Mouse (Mus musculus): ENCODE measurements at regions not wholly inside any gene's neighbourhood (a gene's known extent, or its start where the extent isn't known, plus 50 kb on each side); places are given as distances from the start of the nearest gene placed in this dataset.

- in situ Hi-C loops (cut with MboI, MseI): no loop called here
Measured at GRCm38 (mm10) chr10:91734691-91735090, 553.6 kb upstream of the Tmpo start.

- in situ Hi-C loops (cut with MboI, MseI): no loop called here
Measured at GRCm38 (mm10) chr10:91732007-91732589, 551.0 kb upstream of the Tmpo start.

DNA sequence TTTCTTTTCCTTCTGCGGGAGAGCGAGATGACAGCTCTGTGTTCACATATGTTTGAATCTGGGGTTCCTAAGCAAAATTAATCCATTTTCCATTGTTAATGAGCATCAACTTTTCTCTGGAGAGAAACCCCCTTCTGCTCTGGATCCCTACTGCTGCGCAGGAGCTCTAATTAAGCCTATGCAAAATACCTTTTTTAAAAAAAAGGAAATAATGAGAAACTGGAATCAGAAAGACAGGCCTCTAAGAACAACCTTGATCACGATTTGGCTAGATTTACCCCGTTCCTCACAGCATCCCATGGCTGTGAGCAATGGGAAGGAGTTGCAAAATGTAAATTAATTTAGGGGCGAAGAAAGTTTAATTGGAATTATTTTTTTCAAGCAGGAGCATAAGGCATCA lies 548.9 kb upstream of the Tmpo start:
- in situ Hi-C loops (cut with MboI, MseI): no loop called here

DNA sequence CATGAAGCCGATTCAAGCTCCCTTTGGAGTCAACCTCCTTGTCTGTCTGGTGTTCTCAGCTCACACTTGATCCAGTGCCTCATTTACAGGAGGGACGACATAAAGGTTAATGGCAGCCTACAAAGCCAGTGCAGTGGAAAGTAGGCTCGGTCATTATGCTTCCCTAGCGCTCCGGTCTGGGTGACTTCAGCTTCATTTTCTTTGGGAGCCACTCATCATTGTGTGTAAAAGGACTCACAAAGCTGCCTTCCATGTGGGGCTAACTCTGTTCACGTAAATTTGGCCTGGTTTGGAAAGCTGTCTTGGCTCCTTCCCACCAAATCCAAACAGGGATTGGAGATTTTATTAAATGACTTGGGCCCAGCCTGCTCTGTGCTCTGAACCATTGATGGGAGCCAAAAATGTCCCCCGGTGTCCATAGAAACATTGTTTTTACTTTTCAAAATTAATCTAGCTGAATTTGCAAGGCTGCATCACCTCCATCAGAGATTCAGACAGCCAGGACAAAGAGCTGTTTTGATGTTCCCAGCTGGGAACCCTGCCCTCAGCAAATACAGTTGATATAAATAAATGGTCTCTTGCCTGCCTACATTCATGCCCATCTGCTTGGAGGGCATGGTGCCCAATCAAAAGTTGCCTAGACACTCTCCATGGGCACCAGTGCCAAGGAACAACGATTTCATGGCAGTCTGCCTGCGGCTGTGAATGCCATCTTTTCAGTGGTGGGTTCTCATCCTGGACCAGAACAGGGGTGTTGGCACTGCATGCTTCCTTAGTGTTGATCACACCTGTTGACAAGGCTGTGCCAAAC lies 538.7 kb upstream of the Tmpo start:
- in situ Hi-C loops (cut with MboI, MseI): no loop called here

DNA sequence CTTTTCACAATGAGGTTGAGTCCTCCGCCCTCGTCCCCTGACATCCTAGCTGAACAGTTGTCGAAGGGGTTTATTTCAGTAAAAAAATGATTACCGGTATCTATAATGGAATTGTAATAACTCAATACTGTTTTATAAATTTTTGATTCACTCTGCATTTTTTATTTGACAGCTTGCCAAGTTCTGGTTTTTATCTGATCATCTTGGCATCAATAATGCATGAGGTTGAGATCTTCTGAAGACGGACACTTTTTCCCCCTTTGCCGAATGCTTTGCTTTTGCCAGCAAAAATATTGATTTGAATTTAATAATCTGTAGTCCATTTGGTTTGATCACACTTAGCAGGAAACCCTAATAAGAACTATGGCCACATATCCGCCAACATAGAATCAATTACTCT lies 535.5 kb upstream of the Tmpo start:
- in situ Hi-C loops (cut with MboI, MseI): no loop called here

GRCm38 (mm10) chr10:91714648-91715047 lies 533.5 kb upstream of the Tmpo start:
- in situ Hi-C loops (cut with MboI, MseI): no loop called here

DNA sequence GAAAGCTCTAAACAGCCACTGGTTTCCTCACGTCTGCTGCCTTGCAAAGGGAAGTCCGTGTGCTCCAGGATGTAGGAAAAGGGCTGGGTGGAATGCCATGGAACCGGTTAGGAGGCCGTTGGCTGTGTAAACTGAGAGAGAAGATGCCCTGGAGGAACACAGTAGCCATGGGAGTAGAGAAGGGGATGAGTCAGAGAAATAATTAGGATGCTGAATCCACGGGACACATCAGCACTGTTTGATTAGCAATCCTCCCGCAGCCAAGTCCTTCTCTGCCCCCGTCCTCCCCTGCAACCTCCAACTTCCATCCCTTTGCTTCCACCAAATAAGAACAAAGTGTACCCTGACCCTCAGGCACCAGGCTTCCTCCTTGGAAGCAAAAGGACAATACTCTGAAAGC lies 532.4 kb upstream of the Tmpo start:
- in situ Hi-C loops (cut with MboI, MseI): no loop called here

DNA sequence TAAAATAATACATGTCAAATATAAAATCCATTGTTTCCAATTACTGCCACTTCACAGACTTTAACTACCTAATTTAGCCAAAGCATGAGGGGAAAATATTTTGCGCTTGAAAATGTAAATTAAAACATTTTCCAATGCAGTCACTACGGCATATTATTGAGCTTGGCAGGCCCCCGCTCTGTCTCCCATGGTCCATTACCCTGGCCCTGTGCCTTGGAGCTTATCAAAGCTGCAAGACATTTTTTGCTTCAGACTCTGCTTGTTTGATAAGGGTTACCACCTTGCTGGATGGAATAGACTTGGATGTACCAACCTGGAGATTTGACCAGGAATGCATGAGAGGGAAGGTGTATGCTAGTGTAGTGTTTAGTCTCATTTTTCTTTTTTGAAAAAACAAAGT lies 525.7 kb upstream of the Tmpo start:
- in situ Hi-C loops (cut with MboI, MseI): no loop called here

DNA sequence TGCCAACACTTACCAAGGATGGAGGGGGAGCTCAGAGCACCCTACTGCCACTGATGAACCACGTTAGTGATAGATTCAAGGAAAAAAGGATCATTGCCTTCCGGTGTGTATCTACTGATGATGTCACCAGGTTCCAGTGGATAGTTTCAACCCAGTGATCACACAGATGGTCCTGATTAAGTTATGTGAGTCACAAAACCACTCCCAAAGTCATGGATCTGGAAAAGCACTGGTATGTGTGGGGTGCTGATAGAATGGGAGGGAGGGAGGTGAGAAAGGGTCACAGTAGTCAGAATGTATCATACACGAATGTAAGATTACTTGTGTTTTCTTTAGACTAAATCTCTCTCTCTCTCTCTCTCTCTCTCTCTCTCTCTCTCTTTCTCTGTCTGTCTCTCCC lies 523.6 kb upstream of the Tmpo start:
- in situ Hi-C loops (cut with MboI, MseI): no loop called here

GRCm38 (mm10) chr10:91701822-91702221 lies 520.7 kb upstream of the Tmpo start:
- in situ Hi-C loops (cut with MboI, MseI): no loop called here

- in situ Hi-C loops (cut with MboI, MseI): no loop called here
Measured at GRCm38 (mm10) chr10:91686082-91686618, 505.0 kb upstream of the Tmpo start.

DNA sequence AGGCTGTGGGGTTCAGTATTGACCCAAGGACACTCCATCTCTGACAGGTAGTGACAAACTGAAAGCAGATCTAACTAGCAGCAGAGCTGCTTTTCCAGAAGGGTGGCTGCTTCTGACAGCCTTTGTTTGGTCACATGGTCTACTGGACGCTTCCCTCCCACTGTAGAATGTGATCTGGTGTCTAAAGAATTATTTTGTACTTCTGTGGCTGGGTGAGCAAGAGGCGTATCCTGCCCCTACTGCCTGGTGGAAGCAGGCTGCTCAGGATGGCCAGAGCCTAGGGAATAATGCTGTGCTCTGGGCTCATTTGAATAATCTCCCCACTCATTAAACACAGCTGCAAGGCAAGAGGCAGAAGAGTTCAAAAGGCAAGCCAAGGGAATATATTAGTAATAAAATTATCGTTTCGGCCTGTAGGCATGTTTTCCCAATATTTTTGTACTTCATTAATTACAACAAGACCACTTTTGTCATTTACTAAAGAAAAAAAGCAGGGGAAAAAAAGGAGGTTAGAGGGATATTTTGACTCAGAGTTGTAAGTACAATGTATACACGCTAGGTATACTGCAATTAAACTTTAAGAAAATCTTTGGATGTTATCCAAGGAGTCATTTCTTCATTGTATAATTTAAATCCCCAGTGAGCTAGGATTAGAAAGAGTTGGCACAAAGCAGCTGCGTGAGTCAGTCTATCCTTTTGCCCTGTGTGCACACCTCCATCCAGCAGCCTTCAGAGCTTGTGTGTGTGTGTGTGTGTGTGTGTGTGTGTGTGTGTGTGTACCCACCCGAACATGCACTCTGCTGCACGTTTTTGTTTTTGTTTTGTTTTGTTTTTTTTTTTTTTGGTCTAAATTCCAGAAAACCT lies 504.3 kb upstream of the Tmpo start:
- in situ Hi-C loops (cut with MboI, MseI): no loop called here

DNA sequence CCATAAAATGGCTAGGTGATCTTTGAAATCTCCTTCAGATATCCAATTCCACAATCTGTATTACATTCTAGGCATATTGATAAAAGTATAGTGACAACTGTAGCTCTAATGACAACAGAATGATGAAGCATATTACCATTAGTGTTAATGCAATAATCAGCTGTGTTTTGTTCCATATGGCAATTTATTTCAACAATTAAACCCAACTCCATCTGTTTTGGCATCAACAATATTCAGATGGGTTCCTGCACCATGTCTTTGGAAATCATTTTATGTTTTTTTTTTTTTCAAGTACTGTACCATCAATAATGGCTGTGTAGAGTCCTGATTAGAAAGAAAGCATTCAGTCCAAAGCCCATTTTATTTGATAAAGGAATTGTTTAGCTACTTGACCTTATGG lies 498.5 kb upstream of the Tmpo start:
- in situ Hi-C loops (cut with MboI, MseI): no loop called here

GRCm38 (mm10) chr10:91637911-91638310 lies 456.8 kb upstream of the Tmpo start:
- in situ Hi-C loops (cut with MboI, MseI): loop anchor here (10.0 kb wide), 1 partner anchor 737 kb away; no protein-coding TSS in a partner anchor

DNA sequence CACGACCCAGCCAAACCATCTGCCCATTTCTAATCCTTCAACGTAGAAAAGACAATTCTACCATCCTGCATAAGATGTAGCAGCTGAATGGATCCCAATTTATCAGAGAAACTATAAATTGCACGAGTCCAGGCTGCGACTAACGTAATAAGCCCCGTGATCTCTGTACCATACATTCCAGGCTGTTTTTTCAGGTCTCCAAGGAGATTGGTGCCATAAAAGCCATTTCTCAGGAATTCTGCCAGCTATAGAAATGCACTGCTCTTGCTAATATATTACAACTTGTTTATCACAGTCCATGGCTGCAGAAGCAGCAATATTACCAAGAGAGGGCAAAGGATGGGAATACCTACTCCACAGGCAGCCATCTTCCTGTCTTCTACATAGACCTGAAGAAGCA lies 447.6 kb upstream of the Tmpo start:
- in situ Hi-C loops (cut with MboI, MseI): no loop called here

GRCm38 (mm10) chr10:91622281-91622680 lies 441.2 kb upstream of the Tmpo start:
- in situ Hi-C loops (cut with MboI, MseI): no loop called here

- in situ Hi-C loops (cut with MboI, MseI): no loop called here
Measured at GRCm38 (mm10) chr10:91613794-91614479, 432.8 kb upstream of the Tmpo start.

DNA sequence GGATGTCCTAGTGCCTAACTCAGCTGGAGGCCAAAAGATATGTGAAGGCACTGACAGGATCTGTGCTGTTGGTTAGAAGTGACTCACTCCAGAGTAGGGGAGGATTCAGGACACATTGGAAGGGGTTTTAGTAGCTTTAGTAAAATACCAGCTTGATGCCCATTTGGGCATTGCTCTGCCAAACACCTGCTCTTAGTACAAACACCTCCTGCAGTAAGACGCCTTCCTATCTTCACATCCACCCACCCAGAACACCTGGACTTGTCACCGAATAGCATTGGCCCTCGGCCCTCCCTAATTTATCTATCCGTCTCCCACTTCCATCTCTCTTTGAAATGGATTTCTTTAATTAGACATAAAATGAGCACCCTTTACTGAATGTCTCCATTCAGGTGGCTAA lies 430.9 kb upstream of the Tmpo start:
- in situ Hi-C loops (cut with MboI, MseI): no loop called here

- in situ Hi-C loops (cut with MboI, MseI): no loop called here
Measured at GRCm38 (mm10) chr10:91594891-91595290, 413.8 kb upstream of the Tmpo start.

- in situ Hi-C loops (cut with MboI, MseI): no loop called here
Measured at GRCm38 (mm10) chr10:91593378-91593777, 412.3 kb upstream of the Tmpo start.

DNA sequence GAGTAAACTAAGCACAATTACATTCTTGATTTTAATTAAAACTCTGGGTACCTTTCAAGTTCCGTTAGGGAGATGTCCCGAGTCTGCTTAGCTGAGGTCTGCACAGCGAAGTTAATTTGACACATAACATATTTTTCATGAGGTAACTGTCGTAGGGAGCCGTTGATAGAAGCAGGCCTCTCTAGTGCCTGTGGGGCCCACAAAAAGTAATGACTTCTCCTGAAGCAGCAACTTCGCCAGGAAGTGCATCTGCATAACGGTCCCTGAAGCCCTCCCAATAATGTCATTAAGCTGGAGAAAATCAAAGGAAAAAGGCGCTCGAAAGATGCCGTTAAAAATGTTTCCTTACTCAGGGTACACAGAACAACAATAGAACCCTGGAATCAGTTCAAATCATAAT lies 410.7 kb upstream of the Tmpo start:
- in situ Hi-C loops (cut with MboI, MseI): no loop called here

GRCm38 (mm10) chr10:91591398-91591811 lies 410.3 kb upstream of the Tmpo start:
- in situ Hi-C loops (cut with MboI, MseI): no loop called here
